9 mouse cellular contexts compared by ENCODE assay signal in genomic region chr9:65744171-65745082, GRCm38 (mm10).
A peak's percentile ranks its signal among the peaks of the same experiment; 100 is the strongest.
DNase-seq lines count a peak whose midpoint lies in the region; ATAC-seq lines count a peak whose summit lies in the region.
"Had no signal": no experiment of that assay in that cellular context is flagged by ENCODE, and none has a peak within 500 bp of the region (broad histone marks: within the 10 kb centered on the region; RNA-seq: fewer than 3 reads in every experiment).

No protein-coding gene starts in this region.

- WGBS in kidney, embryonic 14.5 days = 53% methylated on average over 4 of the region's 4 CpGs
- WGBS in limb, embryonic 12.5 days = 57% methylated on average over 4 of the region's 4 CpGs
- 52% methylated on average over 4 of the region's 4 CpGs for WGBS in neural tube, embryonic 11.5 days

- no peaks in the 10 kb centered on the region for H3K36me3 ChIP-seq in kidney, embryonic 14.5 days (ENCODE audit: control insufficient read depth, insufficient read depth, low read length)
- 0 out of 2 replicates have a peak, but pooled peaks cover 3% of the 10 kb centered on the region for H3K36me3 ChIP-seq in limb, embryonic 12.5 days
- H3K36me3 ChIP-seq in neural tube, embryonic 11.5 days (ENCODE audit: control insufficient read depth, insufficient read depth, low read length) = no peaks in the 10 kb centered on the region

- H3K4me2 ChIP-seq in kidney, embryonic 14.5 days (replicated peaks; ENCODE audit: low read depth, low read length) = no peak overlapping the region
- no peak overlapping the region for H3K4me2 ChIP-seq in limb, embryonic 12.5 days
- no peak overlapping the region for H3K4me2 ChIP-seq in neural tube, embryonic 11.5 days (ENCODE audit: low read depth)

- H3K4me3 ChIP-seq in kidney, embryonic 14.5 days (ENCODE audit: low read length) = no peak overlapping the region
- H3K4me3 ChIP-seq in limb, embryonic 12.5 days (replicated peaks) = no peak overlapping the region
- H3K4me3 ChIP-seq in neural tube, embryonic 11.5 days (ENCODE audit: low read depth, low read length) = no peak overlapping the region
- H3K4me3 ChIP-seq: megakaryocyte, embryonic 14.5 days had no signal

- H3K9ac ChIP-seq in kidney, embryonic 14.5 days (ENCODE audit: low read depth, low read length) = no peak overlapping the region
- H3K9ac ChIP-seq in limb, embryonic 12.5 days (replicated peaks) = no peak overlapping the region
- H3K9ac ChIP-seq in neural tube, embryonic 11.5 days (ENCODE audit: low read length) = peak overlapping the region; percentile 11; the same call in 1 of the 2 replicates

- H3K9me3 ChIP-seq in kidney, embryonic 14.5 days (ENCODE audit: control insufficient read depth, low read length) = no peaks in the 10 kb centered on the region
- no peaks in the 10 kb centered on the region for H3K9me3 ChIP-seq in limb, embryonic 12.5 days
- H3K9me3 ChIP-seq in neural tube, embryonic 11.5 days (ENCODE audit: control insufficient read depth, low read length) = no peaks in the 10 kb centered on the region
- H3K9me3 ChIP-seq: megakaryocyte, embryonic 14.5 days had no signal

- no peak overlapping the region; the same call in 1 of the 2 replicates for H3K27ac ChIP-seq in kidney, embryonic 14.5 days (ENCODE audit: low read depth, low read length)
- H3K27ac ChIP-seq in limb, embryonic 12.5 days = peak overlapping the region; percentile 70; the same call in 1 of the 2 replicates
- peak overlapping the region; percentile 70 for H3K27ac ChIP-seq in neural tube, embryonic 11.5 days (ENCODE audit: low read depth, low read length)

- DNase-seq in adrenal gland, adult 8-10 months = peak; percentile 78
- peak; percentile 51 to 68 for DNase-seq in cerebellum, postnatal 36 days
- peak; percentile 54 to 78 for DNase-seq in frontal cortex, postnatal 36 days (ENCODE audit: low spot score in 2 of 2)
- peak; percentile 58 for DNase-seq in neural tube, embryonic 11.5 days (ENCODE audit: low spot score)
- DNase-seq in gastrocnemius, postnatal 25 days = no peak

- H3K4me1 ChIP-seq in kidney, embryonic 14.5 days (ENCODE audit: control insufficient read depth, insufficient read depth, low read length) = peaks cover 14% of the 10 kb centered on the region; the same call in 1 of the 2 replicates
- peaks cover 44% of the 10 kb centered on the region for H3K4me1 ChIP-seq in limb, embryonic 12.5 days (replicated peaks)
- peaks cover 25% of the 10 kb centered on the region for H3K4me1 ChIP-seq in neural tube, embryonic 11.5 days (ENCODE audit: control insufficient read depth, insufficient read depth, low read length)

- H3K27me3 ChIP-seq in kidney, embryonic 14.5 days (ENCODE audit: control insufficient read depth, insufficient read depth, low read length) = no peaks in the 10 kb centered on the region
- no peaks in the 10 kb centered on the region for H3K27me3 ChIP-seq in limb, embryonic 12.5 days
- H3K27me3 ChIP-seq in neural tube, embryonic 11.5 days (ENCODE audit: control insufficient read depth, insufficient read depth, low read length) = no peaks in the 10 kb centered on the region
- H3K27me3 ChIP-seq: megakaryocyte, embryonic 14.5 days had no signal

- 0 out of 2 replicates have a peak, but pooled peaks have one; percentile 66 for ATAC-seq in kidney, embryonic 14.5 days (ENCODE audit: low FRiP score, low TSS enrichment)
- ATAC-seq in limb, embryonic 12.5 days (ENCODE audit: insufficient number of reproducible peaks, insufficient read depth, low FRiP score, low TSS enrichment, low read depth) = no peak
- peak; percentile 63; the same call in 1 of the 2 replicates for ATAC-seq in neural tube, embryonic 11.5 days (ENCODE audit: insufficient read depth, low FRiP score, low TSS enrichment)
- ATAC-seq in erythroblast, adult 5-6 weeks (replicated peaks; ENCODE audit: low FRiP score, poor library complexity, severe bottlenecking) = no peak

Comparison
In these comparisons a context has a peak if more than half of its experiments do, and no peak if none do; other contexts are left out.
1. ATAC-seq: peak in kidney, embryonic 14.5 days (single experiment) and neural tube, embryonic 11.5 days (single experiment); none in limb, embryonic 12.5 days (single experiment) and erythroblast, adult 5-6 weeks (single experiment).